Mouse (Mus musculus): Measurements from ENCODE around the gene Pard6a.

Pard6a gene

DNA sequence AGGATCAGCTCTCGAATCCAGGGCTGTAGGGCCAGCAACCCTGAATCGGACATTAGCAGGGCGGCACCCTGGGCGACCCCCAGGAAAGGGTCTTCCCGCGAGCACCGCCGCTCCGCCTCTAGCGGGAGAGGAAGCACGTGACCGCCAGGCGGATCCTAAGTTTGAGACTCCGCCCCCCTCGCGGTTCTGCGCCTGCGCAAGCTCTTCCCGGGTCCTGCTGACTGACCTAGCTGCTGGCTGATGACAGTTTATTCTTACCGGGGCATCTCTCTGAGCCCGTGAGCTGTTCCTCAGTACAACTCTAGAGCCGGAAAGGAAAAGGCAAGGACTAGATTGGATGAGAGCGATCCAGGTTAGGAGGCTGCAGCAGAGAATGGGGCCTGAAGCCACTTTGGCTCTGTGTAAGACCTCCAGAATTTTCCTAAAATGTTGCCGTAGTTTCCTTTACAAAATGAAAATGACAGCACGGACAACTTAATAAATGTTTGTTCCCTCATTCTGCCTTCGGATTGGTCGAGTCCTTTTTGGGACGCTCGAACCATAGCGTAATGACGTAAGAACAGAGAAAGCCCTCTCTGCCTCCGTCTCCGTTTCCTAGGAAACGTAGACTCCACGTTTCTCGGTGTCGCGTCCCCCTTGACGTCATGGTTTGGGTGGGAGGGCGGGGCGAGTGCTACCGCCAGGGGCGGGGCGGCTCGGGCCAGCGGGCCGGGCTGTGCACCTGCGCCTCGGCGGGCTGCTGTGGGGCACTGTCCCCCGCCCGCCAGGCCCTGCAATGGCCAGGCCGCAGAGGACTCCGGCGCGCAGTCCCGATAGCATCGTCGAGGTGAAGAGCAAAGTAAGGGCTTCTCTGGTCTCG is at the start of gene Pard6a, which contains the start of gene Acd:
Pard6a (plus strand) TSS at position 183 of the 859 bp plus-strand sequence.
Acd (minus strand) TSS at position 137 of the 859 bp plus-strand sequence.
- peak; percentile 97 for DNase-seq (ENCODE audit: low read depth, low spot score)
- no peaks in the 10 kb centered on the region for H3K27me3 ChIP-seq (ENCODE audit: control insufficient read depth, insufficient read depth, low read length, poor library complexity, severe bottlenecking)
- peaks cover 11% of the 10 kb centered on the region for H3K36me3 ChIP-seq (ENCODE audit: control insufficient read depth, insufficient read depth, low read length, poor library complexity, severe bottlenecking)

DNA sequence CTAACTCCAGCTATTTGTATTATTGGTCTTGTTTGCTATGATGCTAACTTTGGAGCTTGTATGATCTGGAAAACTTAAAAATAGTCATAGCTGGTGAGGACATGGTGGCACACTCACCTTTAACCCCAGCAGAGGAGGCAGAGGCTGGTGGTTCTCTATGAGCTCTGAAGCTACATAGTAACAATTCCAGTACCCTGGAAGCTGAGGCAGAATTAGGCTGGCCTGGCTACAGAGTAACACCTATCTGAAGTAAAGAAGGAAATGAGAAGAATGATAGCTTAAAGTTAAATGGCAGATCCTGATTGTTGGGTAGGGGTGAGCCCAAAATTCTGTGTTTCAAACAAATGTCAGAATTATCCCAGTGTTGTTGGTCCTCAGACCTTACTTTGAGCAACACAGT is 43.3 kb upstream of the Pard6a start:
- no peak for DNase-seq (ENCODE audit: low read depth, low spot score)
- peaks cover 7% of the 10 kb centered on the region for H3K36me3 ChIP-seq (ENCODE audit: control insufficient read depth, insufficient read depth, low read length, poor library complexity, severe bottlenecking)
- H3K27me3 ChIP-seq (ENCODE audit: control insufficient read depth, insufficient read depth, low read length, poor library complexity, severe bottlenecking), result no peaks in the 10 kb centered on the region

DNA sequence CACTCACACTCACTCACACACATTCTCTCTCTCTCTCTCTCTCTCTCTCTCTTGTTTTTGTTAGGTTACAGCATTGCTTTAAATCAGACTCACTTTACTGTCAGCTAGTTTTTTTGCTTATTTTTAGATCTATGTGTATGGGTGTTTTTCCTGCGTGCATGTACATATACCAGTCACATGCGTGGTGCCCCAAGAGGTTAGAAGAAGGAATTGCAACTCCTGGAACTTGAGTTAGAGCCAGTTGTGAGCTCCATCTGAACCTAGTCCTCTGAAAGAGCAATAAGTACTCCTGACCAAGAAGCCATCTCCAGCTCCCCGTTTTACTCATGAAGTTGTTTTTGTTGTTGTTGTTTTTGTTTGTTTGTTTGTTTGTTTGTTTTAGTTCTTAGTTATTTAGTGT is 39.8 kb upstream of the Pard6a start:
- peaks cover 12% of the 10 kb centered on the region for H3K36me3 ChIP-seq (ENCODE audit: control insufficient read depth, insufficient read depth, low read length, poor library complexity, severe bottlenecking)
- peak; percentile 71 for DNase-seq (ENCODE audit: low read depth, low spot score)

DNA sequence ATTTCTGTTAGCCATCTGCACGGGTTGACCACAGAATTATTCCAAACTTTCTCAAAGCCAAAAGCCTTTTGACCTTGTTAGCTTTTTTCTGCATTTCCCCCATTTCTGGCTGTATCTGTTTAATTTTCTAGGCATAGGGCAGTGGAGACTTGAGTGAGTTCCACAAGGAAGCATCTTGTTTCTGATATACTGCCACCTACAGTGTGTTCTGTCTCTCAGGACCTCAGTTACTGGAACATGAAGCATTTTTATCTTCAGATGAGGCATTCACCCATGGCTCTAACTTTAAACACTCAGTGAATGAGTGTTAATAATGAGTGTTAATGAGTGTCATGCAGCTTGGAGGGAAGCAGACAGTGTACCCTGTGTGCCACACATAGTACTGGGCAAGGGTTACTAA is 23.1 kb upstream of the Pard6a start:
- DNase-seq (ENCODE audit: low read depth, low spot score), result no peak
- Histone ChIP-seq H3K27me3 (ENCODE audit: control insufficient read depth, insufficient read depth, low read length, poor library complexity, severe bottlenecking) (no peaks in the 10 kb centered on the region), H3K36me3 (ENCODE audit: control insufficient read depth, insufficient read depth, low read length, poor library complexity, severe bottlenecking) (peaks cover 22% of the 10 kb centered on the region)

More for the DNA sequence above, 39.8 kb upstream of the Pard6a start:
- no peaks in the 10 kb centered on the region for H3K27me3 ChIP-seq (ENCODE audit: control insufficient read depth, insufficient read depth, low read length, poor library complexity, severe bottlenecking)

DNA sequence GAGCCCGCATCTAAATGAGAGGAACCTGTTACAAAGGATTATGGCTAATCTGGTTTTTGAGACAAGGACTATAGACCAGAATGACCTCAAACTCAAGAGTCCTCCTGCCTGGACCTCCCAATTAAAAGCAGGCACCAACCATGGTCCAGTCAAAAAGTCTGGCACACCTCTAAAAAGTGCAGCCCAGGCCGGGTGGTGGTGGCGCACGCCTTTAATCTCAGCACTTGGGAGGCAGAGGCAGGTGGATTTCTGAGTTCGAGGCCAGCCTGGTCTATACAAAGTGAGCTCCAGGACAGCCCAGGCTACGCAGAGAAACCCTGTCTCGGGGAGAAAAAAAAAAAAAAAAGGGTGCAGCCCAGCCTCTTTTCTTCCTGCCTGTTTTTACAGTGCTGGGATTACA is 15.6 kb upstream of the Pard6a start:
- DNase-seq (ENCODE audit: low read depth, low spot score), result no peak
- H3K27me3 ChIP-seq (ENCODE audit: control insufficient read depth, insufficient read depth, low read length, poor library complexity, severe bottlenecking), result no peaks in the 10 kb centered on the region
- peaks cover 18% of the 10 kb centered on the region for H3K36me3 ChIP-seq (ENCODE audit: control insufficient read depth, insufficient read depth, low read length, poor library complexity, severe bottlenecking)

DNA sequence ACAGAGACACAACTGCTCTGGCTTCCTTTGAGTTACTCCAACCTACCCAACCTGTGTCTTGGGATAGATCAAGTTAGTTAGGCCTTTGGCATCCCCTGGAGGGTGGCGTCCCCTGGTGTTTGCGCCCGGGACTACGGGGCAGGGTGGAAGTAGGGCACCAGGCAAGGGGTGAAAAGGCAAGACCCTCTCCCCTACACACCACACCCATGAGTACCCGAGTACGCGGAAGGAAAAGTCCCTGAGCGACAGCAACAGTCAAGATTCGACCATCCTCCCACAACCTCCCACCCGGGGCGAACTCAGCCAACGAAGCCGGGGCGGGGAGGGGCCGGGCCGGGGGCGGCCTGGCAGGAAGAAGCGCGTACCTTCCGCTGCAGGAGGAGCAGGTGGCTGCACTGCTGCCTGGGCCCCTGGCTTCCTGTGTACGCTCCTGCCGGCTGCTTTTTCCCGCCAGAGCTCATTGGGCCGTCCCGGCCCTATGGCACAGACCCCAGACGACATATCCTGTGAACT is 15.1 kb upstream of the Pard6a start, which contains the start of gene Carmil2:
Carmil2 (plus strand) TSS at position 479 of the 513 bp plus-strand sequence.
- Histone ChIP-seq H3K27me3 (ENCODE audit: control insufficient read depth, insufficient read depth, low read length, poor library complexity, severe bottlenecking) (no peaks in the 10 kb centered on the region), H3K36me3 (ENCODE audit: control insufficient read depth, insufficient read depth, low read length, poor library complexity, severe bottlenecking) (peaks cover 15% of the 10 kb centered on the region)
- DNase-seq (ENCODE audit: low read depth, low spot score), result peak; percentile 85

DNA sequence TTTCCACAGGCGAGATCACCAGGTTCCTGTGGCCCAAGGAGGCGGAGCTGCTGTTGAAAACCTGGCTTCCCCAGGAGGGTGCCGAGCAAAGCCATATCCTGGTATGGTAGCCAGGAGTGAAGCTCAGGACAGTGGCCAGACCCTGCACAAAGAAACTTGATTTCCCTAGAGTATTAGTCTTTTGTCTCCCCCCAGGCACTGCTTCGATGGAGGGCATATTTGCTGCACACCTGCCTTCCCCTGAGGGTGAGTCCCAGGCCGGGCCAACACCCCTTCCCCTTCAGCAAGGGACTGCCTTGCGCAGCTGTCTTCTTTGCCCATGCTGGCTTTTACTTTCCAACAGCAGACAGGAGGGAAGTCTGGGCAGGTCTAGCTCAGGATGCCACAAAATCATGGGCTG is 14.4 kb upstream of the Pard6a start:
- no peak for DNase-seq (ENCODE audit: low read depth, low spot score)

DNA sequence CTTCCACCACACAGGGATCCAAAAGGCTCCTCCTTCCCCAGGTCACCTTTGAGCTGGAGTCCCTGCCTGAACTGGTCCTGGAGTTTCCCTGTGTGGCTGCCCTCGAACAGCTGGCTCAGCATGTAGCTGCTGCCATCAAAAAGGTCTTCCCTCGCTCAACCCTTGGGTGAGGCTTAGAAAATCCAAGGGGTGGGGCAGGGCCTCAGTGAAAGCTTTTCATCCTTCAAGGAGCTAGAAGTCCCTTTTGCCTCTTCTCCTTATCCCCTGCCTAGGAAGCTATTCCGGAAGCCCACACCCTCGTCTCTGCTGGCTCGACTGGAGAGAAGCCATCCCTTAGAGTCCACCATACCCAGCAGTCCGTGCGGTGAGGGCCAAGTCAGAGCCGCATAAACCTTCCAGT is 13.4 kb upstream of the Pard6a start:
- Histone ChIP-seq H3K36me3 (ENCODE audit: control insufficient read depth, insufficient read depth, low read length, poor library complexity, severe bottlenecking) (peaks cover 14% of the 10 kb centered on the region), H3K27me3 (ENCODE audit: control insufficient read depth, insufficient read depth, low read length, poor library complexity, severe bottlenecking) (no peaks in the 10 kb centered on the region; the same call in 1 of the 2 replicates)
- no peak for DNase-seq (ENCODE audit: low read depth, low spot score)

More for the DNA sequence above, 14.4 kb upstream of the Pard6a start:
- H3K36me3 ChIP-seq (ENCODE audit: control insufficient read depth, insufficient read depth, low read length, poor library complexity, severe bottlenecking), result peaks cover 17% of the 10 kb centered on the region
- H3K27me3 ChIP-seq (ENCODE audit: control insufficient read depth, insufficient read depth, low read length, poor library complexity, severe bottlenecking), result no peaks in the 10 kb centered on the region

DNA sequence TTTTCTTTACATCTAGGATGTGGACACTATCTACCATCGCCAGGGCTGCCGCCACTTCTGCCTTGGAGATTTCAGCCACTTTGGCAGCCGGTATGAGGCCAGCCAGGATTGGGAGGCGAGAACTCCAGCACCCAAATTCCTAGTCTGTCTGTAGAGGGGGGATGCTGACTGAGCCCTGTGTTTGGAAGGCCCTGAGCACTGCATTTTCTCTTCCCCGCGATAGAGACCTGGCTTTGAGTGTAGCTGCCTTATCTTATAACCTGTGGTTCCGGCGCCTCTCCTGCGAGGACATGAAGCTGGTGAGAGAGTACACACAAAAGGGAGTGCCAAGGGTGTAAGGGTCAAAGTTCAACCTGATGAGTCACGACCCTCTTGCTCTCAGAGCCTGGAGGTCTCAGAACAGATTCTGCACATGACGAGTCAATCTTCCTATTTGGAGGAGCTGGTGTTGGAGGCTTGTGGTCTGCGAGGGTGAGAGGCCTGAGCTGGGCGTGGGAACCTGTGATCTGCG is 12.7 kb upstream of the Pard6a start:
- Histone ChIP-seq H3K27me3 (ENCODE audit: control insufficient read depth, insufficient read depth, low read length, poor library complexity, severe bottlenecking) (no peaks in the 10 kb centered on the region; the same call in 1 of the 2 replicates), H3K36me3 (ENCODE audit: control insufficient read depth, insufficient read depth, low read length, poor library complexity, severe bottlenecking) (peaks cover 16% of the 10 kb centered on the region)
- DNase-seq (ENCODE audit: low read depth, low spot score), result no peak

DNA sequence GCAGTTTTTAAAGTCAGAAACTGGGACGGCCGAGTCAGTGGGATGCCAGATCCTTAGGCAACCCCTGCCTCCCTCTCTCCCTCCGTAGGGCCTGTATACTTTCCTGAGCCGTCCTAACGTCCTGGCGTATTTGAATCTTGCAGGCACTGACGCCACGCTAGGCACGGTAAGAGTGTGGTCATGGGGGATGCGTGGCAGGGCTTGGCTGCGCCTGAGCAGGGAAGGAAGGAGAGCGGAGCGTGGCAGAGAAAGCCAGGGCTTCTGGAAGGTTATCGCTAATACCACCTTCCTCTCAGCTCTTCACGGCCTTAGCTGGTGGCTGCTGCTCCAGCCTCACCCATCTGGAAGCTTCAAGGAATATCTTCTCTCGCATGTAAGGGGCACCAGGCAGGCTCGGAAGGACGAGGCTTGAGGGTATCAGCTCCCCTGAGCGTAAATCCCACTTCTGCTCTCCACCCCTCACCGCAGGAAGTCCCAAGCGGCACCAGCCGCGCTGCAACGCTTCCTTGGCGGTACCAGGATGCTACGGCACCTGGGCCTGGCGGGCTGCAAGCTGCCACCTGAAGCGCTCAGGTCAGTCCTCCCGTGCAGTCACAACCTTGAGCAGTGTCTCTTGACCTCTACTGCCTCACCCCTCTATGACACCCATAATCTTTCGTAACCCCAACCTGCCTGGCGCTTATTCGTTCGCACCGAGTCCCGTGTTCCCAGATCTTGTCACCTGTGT is 11.5 kb upstream of the Pard6a start:
- peaks cover 22% of the 10 kb centered on the region for H3K36me3 ChIP-seq (ENCODE audit: control insufficient read depth, insufficient read depth, low read length, poor library complexity, severe bottlenecking)
- no peak for DNase-seq (ENCODE audit: low read depth, low spot score)
- H3K27me3 ChIP-seq (ENCODE audit: control insufficient read depth, insufficient read depth, low read length, poor library complexity, severe bottlenecking), result no peaks in the 10 kb centered on the region; the same call in 1 of the 2 replicates

DNA sequence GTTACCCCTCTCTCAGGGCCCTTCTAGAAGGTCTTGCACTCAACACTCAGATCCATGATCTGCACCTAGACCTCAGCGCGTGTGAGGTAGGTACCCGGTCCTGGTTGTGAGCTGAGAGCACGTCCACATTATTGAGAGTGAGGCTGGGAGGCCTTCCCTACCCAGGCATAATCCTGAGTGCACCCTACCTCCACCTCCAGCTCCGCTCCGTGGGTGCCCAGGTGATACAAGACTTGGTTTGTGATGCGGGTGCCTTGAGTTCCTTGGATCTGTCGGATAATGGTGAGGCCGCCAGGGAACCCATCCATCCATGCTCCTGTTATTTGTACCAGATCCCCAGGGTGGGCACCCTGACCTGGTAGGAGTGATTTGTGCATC is 11.0 kb upstream of the Pard6a start:
- H3K36me3 ChIP-seq (ENCODE audit: control insufficient read depth, insufficient read depth, low read length, poor library complexity, severe bottlenecking), result peaks cover 23% of the 10 kb centered on the region
- no peaks in the 10 kb centered on the region; the same call in 1 of the 2 replicates for H3K27me3 ChIP-seq (ENCODE audit: control insufficient read depth, insufficient read depth, low read length, poor library complexity, severe bottlenecking)
- no peak for DNase-seq (ENCODE audit: low read depth, low spot score)

DNA sequence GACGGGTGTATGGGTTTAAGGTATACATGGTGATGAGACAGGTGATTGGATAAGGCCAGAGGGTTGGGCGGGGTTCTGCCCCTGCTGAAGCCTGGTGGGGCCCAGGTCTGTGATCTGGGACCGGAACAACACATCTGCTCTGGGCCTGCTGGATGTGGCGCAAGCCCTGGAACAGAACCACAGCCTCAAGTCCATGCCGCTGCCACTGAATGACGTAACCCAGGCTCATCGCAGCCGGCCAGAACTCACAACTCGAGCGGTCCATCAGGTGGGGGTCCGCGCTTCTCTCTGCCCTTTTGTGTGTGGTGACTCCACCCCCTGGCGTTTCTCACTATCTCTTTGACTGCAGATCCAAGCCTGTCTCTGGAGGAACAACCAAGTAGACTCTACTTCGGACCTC is 10.0 kb upstream of the Pard6a start:
- Histone ChIP-seq H3K27me3 (ENCODE audit: control insufficient read depth, insufficient read depth, low read length, poor library complexity, severe bottlenecking) (no peaks in the 10 kb centered on the region; the same call in 1 of the 2 replicates), H3K36me3 (ENCODE audit: control insufficient read depth, insufficient read depth, low read length, poor library complexity, severe bottlenecking) (peaks cover 25% of the 10 kb centered on the region)
- no peak for DNase-seq (ENCODE audit: low read depth, low spot score)

DNA sequence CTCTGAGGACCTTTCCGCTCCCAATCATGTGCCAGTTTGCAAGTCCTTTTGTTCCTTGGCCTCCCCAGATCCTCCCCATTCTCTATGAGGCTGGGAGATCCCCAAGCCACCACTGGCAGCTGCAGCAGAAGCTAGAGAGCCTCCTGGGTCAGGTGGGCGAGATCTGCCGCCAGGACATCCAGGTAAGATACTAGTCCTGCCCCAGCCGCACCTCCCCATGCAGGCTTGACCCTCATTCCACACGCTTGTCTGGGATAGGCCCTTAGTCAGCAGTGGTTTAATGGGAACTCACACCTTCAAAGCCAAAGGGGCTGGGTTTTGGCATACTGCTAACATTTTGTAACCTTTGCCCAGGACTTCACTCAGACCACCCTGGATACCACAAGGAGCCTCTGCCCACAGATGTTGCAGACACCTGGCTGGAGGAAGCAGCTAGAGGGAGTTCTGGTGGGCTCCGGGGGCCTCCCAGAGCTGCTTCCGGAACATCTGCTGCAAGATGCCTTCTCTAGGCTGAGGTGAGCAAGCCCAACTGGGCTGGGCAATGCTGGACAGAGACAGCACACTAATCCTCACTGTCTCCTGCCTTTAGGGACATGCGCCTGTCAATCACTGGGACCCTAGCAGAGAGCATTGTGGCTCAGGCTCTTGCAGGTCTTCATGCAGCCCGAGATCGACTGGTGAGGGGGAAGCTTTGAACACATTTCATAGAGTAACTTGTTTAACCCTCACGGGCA is 8.3 kb upstream of the Pard6a start:
- no peaks in the 10 kb centered on the region; the same call in 1 of the 2 replicates for H3K27me3 ChIP-seq (ENCODE audit: control insufficient read depth, insufficient read depth, low read length, poor library complexity, severe bottlenecking)
- DNase-seq (ENCODE audit: low read depth, low spot score), result no peak
- peaks cover 31% of the 10 kb centered on the region for H3K36me3 ChIP-seq (ENCODE audit: control insufficient read depth, insufficient read depth, low read length, poor library complexity, severe bottlenecking)

DNA sequence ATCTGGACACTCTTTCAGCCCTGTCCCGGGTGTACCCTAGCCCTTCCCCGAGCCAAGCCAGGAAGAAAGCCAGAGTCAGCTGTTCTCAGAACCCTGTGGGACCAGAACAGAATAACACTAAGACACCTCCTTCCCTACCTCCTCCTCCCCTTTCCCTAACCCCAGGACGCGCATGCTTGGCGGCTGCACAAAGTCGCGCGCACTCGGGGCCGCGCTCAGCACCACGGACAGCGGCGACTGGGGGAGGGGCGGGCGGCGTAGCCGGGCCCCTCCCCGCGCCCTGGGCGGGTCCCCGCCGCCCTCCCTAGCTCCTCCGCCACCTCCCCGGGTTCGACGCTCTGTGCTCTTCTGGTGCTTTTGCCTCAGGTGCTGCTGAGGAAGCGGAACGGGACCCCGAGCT is 7.3 kb upstream of the Pard6a start:
- no peak for DNase-seq (ENCODE audit: low read depth, low spot score)
- H3K36me3 ChIP-seq (ENCODE audit: control insufficient read depth, insufficient read depth, low read length, poor library complexity, severe bottlenecking), result peaks cover 35% of the 10 kb centered on the region

More for the DNA sequence above, 7.3 kb upstream of the Pard6a start:
- H3K27me3 ChIP-seq (ENCODE audit: control insufficient read depth, insufficient read depth, low read length, poor library complexity, severe bottlenecking), result no peaks in the 10 kb centered on the region; the same call in 1 of the 2 replicates
